Mouse (Mus musculus) erythroblast, embryonic 14.5 days (primary cell): ENCODE results near the gene Ehd1. TPM values are rescaled to one million over a fixed set of nuclear protein-coding genes. Genes with fewer than 3 reads are reported as not detected.

Experiments
- H3K27me3 ChIP-seq: 2 replicates; pipeline ENCODE4 v1.6.1; 2012; ENCODE audit warnings: inconsistent platforms; ENCODE audit not compliant: control insufficient read depth
- H3K36me3 ChIP-seq: 2 replicates; pipeline ENCODE4 v1.6.1; 2012; ENCODE audit warnings: mild to moderate bottlenecking, inconsistent platforms; ENCODE audit not compliant: control insufficient read depth
- H3K4me1 ChIP-seq: 2 replicates; pipeline ENCODE4 v1.6.1; 2012; ENCODE audit warnings: inconsistent platforms; ENCODE audit not compliant: control insufficient read depth
- H3K4me3 ChIP-seq: replicated peaks from 2 replicates; pipeline ENCODE3; 2012; ENCODE audit warnings: moderate library complexity, mild to moderate bottlenecking, inconsistent platforms
- H3K9me3 ChIP-seq: 2 replicates; pipeline ENCODE4 v1.6.1; 2012; ENCODE audit warnings: low read length, inconsistent platforms, mixed read lengths; ENCODE audit not compliant: control insufficient read depth
- GATA1 ChIP-seq: IDR thresholded peaks from 2 replicates; pipeline ENCODE4 v1.6.1; 2012; ENCODE audit warnings: low read length, inconsistent platforms, mixed read lengths
- TAL1 ChIP-seq: IDR thresholded peaks from 3 replicates; pipeline ENCODE4 v1.6.1; 2012; ENCODE audit warnings: low read length, inconsistent platforms, mixed read lengths
- polyA plus RNA-seq: library from polyadenylated mRNA; stranded (reverse); fragments of >175 nt; gene quantifications from 2 replicates; pipeline ENCODE4 v1.2.3, GENCODE M21; 2012

Ehd1 gene
- polyA plus RNA-seq, 1 experiment, result 32.9 TPM

GRCm38 (mm10) chr19:6348717-6349116, 72.2 kb downstream of the Ehd1 start:
- TF ChIP-seq TAL1 (no peak), GATA1 (no peak)
- Histone ChIP-seq H3K9me3 (no peaks in the 10 kb centered on the region), H3K4me1 (peaks cover 18% of the 10 kb centered on the region), H3K36me3 (peaks cover 49% of the 10 kb centered on the region), H3K4me3 (no peak overlapping the region), H3K27me3 (no peaks in the 10 kb centered on the region)

GRCm38 (mm10) chr19:6349215-6349983, 72.9 kb downstream of the Ehd1 start:
- H3K4me1 ChIP-seq, result peaks cover 16% of the 10 kb centered on the region
- H3K4me3 ChIP-seq, result no peak overlapping the region
- H3K9me3 ChIP-seq, result no peaks in the 10 kb centered on the region
- H3K36me3 ChIP-seq, result peaks cover 51% of the 10 kb centered on the region
- TF ChIP-seq GATA1 (no peak), TAL1 (no peak)
- H3K27me3 ChIP-seq, result no peaks in the 10 kb centered on the region

Other genes starting within 250 kb of the Ehd1 start
- gene Syvn1, start 230.1 kb upstream of the Ehd1 start, polyA plus RNA-seq, result 9.5 and 10.2 TPM in 2 replicates
- 4.9 and 6.3 TPM in 2 replicates for gene Mrpl49, start 218.9 kb upstream of the Ehd1 start, polyA plus RNA-seq
- 521 and 530 TPM in 2 replicates for gene Fau, start 218.9 kb upstream of the Ehd1 start, polyA plus RNA-seq
- 8.6 and 9.3 TPM in 2 replicates for gene Znhit2, start 215.5 kb upstream of the Ehd1 start, polyA plus RNA-seq
- gene Tm7sf2, start 208.4 kb upstream of the Ehd1 start, polyA plus RNA-seq, result 0.31 and 1.4 TPM in 2 replicates
- 3.9 and 4.9 TPM in 2 replicates for gene Vps51, start 199.5 kb upstream of the Ehd1 start, polyA plus RNA-seq
- gene Tmem262, start 196.7 kb upstream of the Ehd1 start, polyA plus RNA-seq, result not detected in 2 replicates
- gene Gm28374, start 194.5 kb upstream of the Ehd1 start, polyA plus RNA-seq, result 0.06 TPM in 1 of 2 replicates, not detected in the other
- 5.1 and 6.9 TPM in 2 replicates for gene Zfpl1, start 191.8 kb upstream of the Ehd1 start, polyA plus RNA-seq
- 2.2 and 2.3 TPM in 2 replicates for gene Cdca5, start 191.7 kb upstream of the Ehd1 start, polyA plus RNA-seq
- gene AC131692.1, start 182.3 kb upstream of the Ehd1 start, polyA plus RNA-seq, result 1.3 and 1.4 TPM in 2 replicates
- gene Naaladl1, start 170.9 kb upstream of the Ehd1 start, polyA plus RNA-seq, result 0.26 and 0.35 TPM in 2 replicates
- 7.2 TPM in 2 replicates for gene Sac3d1, start 158.1 kb upstream of the Ehd1 start, polyA plus RNA-seq
- gene Snx15, start 148.4 kb upstream of the Ehd1 start, polyA plus RNA-seq, result 87.4 and 91.3 TPM in 2 replicates
- gene Batf2, start 135.7 kb upstream of the Ehd1 start, polyA plus RNA-seq, result 0.03 TPM in 1 of 2 replicates, not detected in the other
- 9.5 and 10.8 TPM in 2 replicates for gene Arl2, start 135.2 kb upstream of the Ehd1 start, polyA plus RNA-seq
- gene Majin, start 92.3 kb upstream of the Ehd1 start, polyA plus RNA-seq, result not detected in 2 replicates
- not detected in 2 replicates for gene Gpha2, start 50.3 kb upstream of the Ehd1 start, polyA plus RNA-seq
- 2.8 and 3.0 TPM in 2 replicates for gene Ppp2r5b, start 40.9 kb upstream of the Ehd1 start, polyA plus RNA-seq
- 5.6 and 6.0 TPM in 2 replicates for gene Atg2a, start 35.1 kb upstream of the Ehd1 start, polyA plus RNA-seq
- 0.62 and 0.69 TPM in 2 replicates for gene Cdc42bpg, start 29.7 kb downstream of the Ehd1 start, polyA plus RNA-seq
- 6.4 and 8.3 TPM in 2 replicates for gene Men1, start 58.3 kb downstream of the Ehd1 start, polyA plus RNA-seq
- 1.2 and 2.1 TPM in 2 replicates for gene Map4k2, start 64.4 kb downstream of the Ehd1 start, polyA plus RNA-seq
- 134 and 140 TPM in 2 replicates for gene Sf1, start 87.0 kb downstream of the Ehd1 start, polyA plus RNA-seq
- gene Pygm, start 107.7 kb downstream of the Ehd1 start, polyA plus RNA-seq, result 0.08 and 0.14 TPM in 2 replicates
- gene Rasgrp2, start 122.6 kb downstream of the Ehd1 start, polyA plus RNA-seq, result 0.71 and 0.73 TPM in 2 replicates
- 0.03 TPM in 1 of 2 replicates, not detected in the other for gene Nrxn2, start 142.0 kb downstream of the Ehd1 start, polyA plus RNA-seq